Mouse (Mus musculus): ENCODE data around the gene Dennd2a.
"Not testable (repeated sequence)": the region's sequence is repeated elsewhere in the genome, so short reads cannot be mapped to it uniquely, and the experiment has no call there.

GRCm38 (mm10) chr6:39416654-39417053 is 141.0 kb downstream of the Dennd2a start:
- TF ChIP-seq POLR2A (IDR thresholded peaks at IDR 0.05; ENCODE audit: borderline replicate concordance, extremely low read depth, insufficient read depth, insufficient read length, poor library complexity, severe bottlenecking); CTCF (IDR thresholded peaks at IDR 0.05; ENCODE audit: borderline replicate concordance, extremely low read depth, insufficient read depth, insufficient read length): not testable (repeated sequence)

Measured in brain, embryonic 14.5 days (tissue).